ENCODE assay signal across 15 mouse cellular contexts in the genomic region with DNA sequence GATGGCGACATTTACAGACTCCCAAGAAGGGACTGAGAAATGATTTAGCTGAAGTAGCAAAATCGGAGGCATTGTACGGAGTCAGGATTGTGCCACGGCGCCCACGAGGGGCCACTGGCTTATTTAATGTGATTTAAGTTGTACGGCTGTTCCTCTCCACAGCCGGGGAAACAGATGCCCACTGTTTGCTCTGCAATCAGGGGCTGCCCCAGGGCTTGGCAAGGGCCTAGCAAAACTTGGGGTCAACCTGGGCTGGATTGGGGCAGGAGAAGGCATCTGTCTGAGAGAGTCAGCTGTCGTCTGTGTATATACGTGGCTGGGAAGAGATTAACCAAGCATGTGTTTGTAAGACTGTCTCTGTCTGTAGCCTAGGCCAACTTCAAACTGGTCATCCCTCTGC.
DNase-seq lines count a peak whose midpoint lies in the region; ATAC-seq and TF ChIP-seq lines count a peak whose summit lies in the region.
"Had no signal": no experiment of that assay in that cellular context is flagged by ENCODE, and none has a peak within 500 bp of the region (broad histone marks: within the 10 kb centered on the region; RNA-seq: fewer than 3 reads in every experiment).

No protein-coding gene starts in this region.

- H3K27ac ChIP-seq in hindbrain, embryonic 12.5 days, result no peak overlapping the region; the same call in 1 of the 2 replicates
- no peak overlapping the region for H3K27ac ChIP-seq in hindbrain, embryonic 16.5 days (ENCODE audit: low read depth, low read length)
- peak overlapping the region; percentile 36; the same call in 1 of the 2 replicates for H3K27ac ChIP-seq in embryonic facial prominence, embryonic 10.5 days (replicated peaks)
- no peak overlapping the region for H3K27ac ChIP-seq in hindbrain, embryonic 15.5 days (replicated peaks)
- no peak overlapping the region for H3K27ac ChIP-seq in midbrain, embryonic 15.5 days
- no peak overlapping the region for H3K27ac ChIP-seq in left cerebral cortex, adult 2 months
- H3K27ac ChIP-seq: liver, embryonic 13.5 days had no signal

- DNase-seq in embryonic facial prominence, embryonic 10.5 days (ENCODE audit: low spot score), result peak; percentile 55
- DNase-seq in B cell, adult 2 months, result no peak
- no peak for DNase-seq in left cerebral cortex, adult 2 months (ENCODE audit: extremely low spot score in 1 of 2, low spot score in 2 of 2)
- no peak for DNase-seq in gastrocnemius, postnatal 4 days (ENCODE audit: low spot score in 2 of 2)
- DNase-seq: adrenal gland, adult 2 months; kidney, adult 11 months; liver, embryonic 13.5 days; lung, postnatal 4 days had no signal

- no peak overlapping the region; the same call in 1 of the 2 replicates for H3K4me2 ChIP-seq in hindbrain, embryonic 12.5 days (replicated peaks)
- no peak overlapping the region for H3K4me2 ChIP-seq in hindbrain, embryonic 16.5 days (ENCODE audit: low read length)
- no peak overlapping the region for H3K4me2 ChIP-seq in hindbrain, embryonic 15.5 days
- no peak overlapping the region for H3K4me2 ChIP-seq in midbrain, embryonic 15.5 days
- H3K4me2 ChIP-seq: heart, embryonic 11.5 days; liver, embryonic 13.5 days had no signal

- H3K4me3 ChIP-seq in hindbrain, embryonic 12.5 days, result no peak overlapping the region
- H3K4me3 ChIP-seq in hindbrain, embryonic 16.5 days (ENCODE audit: low read length), result no peak overlapping the region
- peak overlapping the region; percentile 29; the same call in 1 of the 2 replicates for H3K4me3 ChIP-seq in embryonic facial prominence, embryonic 10.5 days
- H3K4me3 ChIP-seq in hindbrain, embryonic 15.5 days, result no peak overlapping the region
- no peak overlapping the region for H3K4me3 ChIP-seq in midbrain, embryonic 15.5 days
- no peak overlapping the region for H3K4me3 ChIP-seq in left cerebral cortex, adult 2 months
- H3K4me3 ChIP-seq: liver, embryonic 13.5 days had no signal

- H3K36me3 ChIP-seq in hindbrain, embryonic 12.5 days, result no peaks in the 10 kb centered on the region
- H3K36me3 ChIP-seq in hindbrain, embryonic 16.5 days (ENCODE audit: control insufficient read depth, insufficient read depth, low read length), result no peaks in the 10 kb centered on the region
- no peaks in the 10 kb centered on the region for H3K36me3 ChIP-seq in embryonic facial prominence, embryonic 10.5 days (replicated peaks)
- no peaks in the 10 kb centered on the region for H3K36me3 ChIP-seq in hindbrain, embryonic 15.5 days
- H3K36me3 ChIP-seq in midbrain, embryonic 15.5 days (replicated peaks), result no peaks in the 10 kb centered on the region
- H3K36me3 ChIP-seq: liver, embryonic 13.5 days had no signal

- ATAC-seq in hindbrain, embryonic 12.5 days (ENCODE audit: low FRiP score), result 0 out of 2 replicates have a peak, but pooled peaks have one; percentile 35
- ATAC-seq in hindbrain, embryonic 16.5 days, result no peak
- ATAC-seq in hindbrain, embryonic 15.5 days (ENCODE audit: low FRiP score, low read depth), result 0 out of 2 replicates have a peak, but pooled peaks have one; percentile 21
- 0 out of 2 replicates have a peak, but pooled peaks have one; percentile 29 for ATAC-seq in midbrain, embryonic 15.5 days (replicated peaks)
- ATAC-seq: CD4-positive, CD25-positive, alpha-beta regulatory T cell, adult 4 months; Patski had no signal

- H3K9ac ChIP-seq in hindbrain, embryonic 12.5 days, result no peak overlapping the region
- no peak overlapping the region for H3K9ac ChIP-seq in hindbrain, embryonic 16.5 days (ENCODE audit: low read depth, low read length)
- H3K9ac ChIP-seq in hindbrain, embryonic 15.5 days, result no peak overlapping the region
- H3K9ac ChIP-seq in midbrain, embryonic 15.5 days, result no peak overlapping the region
- H3K9ac ChIP-seq: liver, embryonic 13.5 days had no signal

- H3K4me1 ChIP-seq in hindbrain, embryonic 12.5 days, result peaks cover 41% of the 10 kb centered on the region
- peaks cover 21% of the 10 kb centered on the region for H3K4me1 ChIP-seq in hindbrain, embryonic 16.5 days (ENCODE audit: control insufficient read depth, insufficient read depth, low read depth, low read length)
- peaks cover 75% of the 10 kb centered on the region for H3K4me1 ChIP-seq in embryonic facial prominence, embryonic 10.5 days
- H3K4me1 ChIP-seq in hindbrain, embryonic 15.5 days (replicated peaks), result peaks cover 37% of the 10 kb centered on the region
- peaks cover 19% of the 10 kb centered on the region for H3K4me1 ChIP-seq in midbrain, embryonic 15.5 days

- no peak for TF ChIP-seq CTCF in left cerebral cortex, adult 2 months (IDR thresholded peaks at IDR 0.05)

- 0 out of 2 replicates have a peak, but pooled peaks cover 3% of the 10 kb centered on the region for H3K27me3 ChIP-seq in hindbrain, embryonic 12.5 days
- H3K27me3 ChIP-seq in hindbrain, embryonic 16.5 days (replicated peaks; ENCODE audit: control insufficient read depth, insufficient read depth, low read length), result no peaks in the 10 kb centered on the region
- H3K27me3 ChIP-seq in embryonic facial prominence, embryonic 10.5 days (replicated peaks; ENCODE audit: low read depth, poor library complexity, severe bottlenecking), result peaks cover 21% of the 10 kb centered on the region
- no peaks in the 10 kb centered on the region for H3K27me3 ChIP-seq in hindbrain, embryonic 15.5 days
- no peaks in the 10 kb centered on the region for H3K27me3 ChIP-seq in midbrain, embryonic 15.5 days (replicated peaks)
- H3K27me3 ChIP-seq: liver, embryonic 13.5 days; Patski had no signal

- intact Hi-C loops in left cerebral cortex, adult 2 months (cut with DNase I), result loop anchor here (5.0 kb wide), 1 partner anchor 47 kb away; no protein-coding TSS in a partner anchor

- 29% methylated on average over 10 of the region's 10 CpGs for WGBS in hindbrain, embryonic 12.5 days
- WGBS in hindbrain, embryonic 16.5 days, result 24% methylated on average over 10 of the region's 10 CpGs
- 28% methylated on average over 10 of the region's 10 CpGs for WGBS in embryonic facial prominence, embryonic 10.5 days
- 23% methylated on average over 10 of the region's 10 CpGs for WGBS in hindbrain, embryonic 15.5 days
- 24% methylated on average over 10 of the region's 10 CpGs for WGBS in midbrain, embryonic 15.5 days

- no peaks in the 10 kb centered on the region for H3K9me3 ChIP-seq in hindbrain, embryonic 12.5 days (replicated peaks)
- H3K9me3 ChIP-seq in hindbrain, embryonic 16.5 days (ENCODE audit: control insufficient read depth, low read length), result no peaks in the 10 kb centered on the region
- H3K9me3 ChIP-seq in embryonic facial prominence, embryonic 10.5 days, result no peaks in the 10 kb centered on the region
- no peaks in the 10 kb centered on the region for H3K9me3 ChIP-seq in hindbrain, embryonic 15.5 days
- H3K9me3 ChIP-seq in midbrain, embryonic 15.5 days, result no peaks in the 10 kb centered on the region
- H3K9me3 ChIP-seq: liver, embryonic 13.5 days had no signal
